Mouse (Mus musculus) olfactory bulb, adult 2 months (tissue): ENCODE results near the gene Tctn1.

Experiments used
- CTCF ChIP-seq: fragments of 200-500 bp; IDR thresholded peaks from 2 replicates; pipeline ENCODE4 v1.5.1; 2012; ENCODE audit warnings: low read depth, mild to moderate bottlenecking, low read length, moderate library complexity; ENCODE audit not compliant: insufficient read depth
- POLR2A ChIP-seq: fragments of 200-500 bp; IDR thresholded peaks from 2 replicates; pipeline ENCODE4 v1.6.1; 2012; ENCODE audit warnings: mild to moderate bottlenecking, low read depth, low read length, moderate library complexity; ENCODE audit not compliant: insufficient read depth

DNA sequence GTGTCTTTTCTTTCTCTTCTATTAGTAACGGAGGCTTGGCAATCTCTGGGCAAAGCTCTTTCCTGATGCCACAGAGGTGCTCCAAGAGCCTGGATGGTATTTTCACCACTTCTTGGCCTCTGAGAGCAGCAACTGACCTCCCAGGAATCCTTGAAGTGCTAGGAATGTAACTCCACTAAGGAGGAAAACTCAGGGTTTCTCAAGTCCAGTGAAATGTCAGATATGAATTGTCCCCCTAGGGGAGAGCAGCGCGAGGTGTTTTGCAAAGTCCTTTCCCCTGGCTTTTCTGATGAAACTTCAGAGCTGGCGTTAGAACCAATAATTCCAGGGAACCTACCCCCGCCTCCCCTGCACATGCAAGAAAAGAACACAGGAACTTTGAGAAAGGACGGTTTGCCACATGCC lies 16.2 kb upstream of the Tctn1 start:
- TF ChIP-seq CTCF (no peak), POLR2A (no peak)
